Mouse (Mus musculus): ENCODE results near the gene Gm11444. TPM values are rescaled to one million over a fixed set of nuclear protein-coding genes. Genes with fewer than 3 reads are reported as not detected.

The Gm11444 gene
- total and polyA plus RNA-seq, 2 experiments from 2014 or later, result not detected

DNA sequence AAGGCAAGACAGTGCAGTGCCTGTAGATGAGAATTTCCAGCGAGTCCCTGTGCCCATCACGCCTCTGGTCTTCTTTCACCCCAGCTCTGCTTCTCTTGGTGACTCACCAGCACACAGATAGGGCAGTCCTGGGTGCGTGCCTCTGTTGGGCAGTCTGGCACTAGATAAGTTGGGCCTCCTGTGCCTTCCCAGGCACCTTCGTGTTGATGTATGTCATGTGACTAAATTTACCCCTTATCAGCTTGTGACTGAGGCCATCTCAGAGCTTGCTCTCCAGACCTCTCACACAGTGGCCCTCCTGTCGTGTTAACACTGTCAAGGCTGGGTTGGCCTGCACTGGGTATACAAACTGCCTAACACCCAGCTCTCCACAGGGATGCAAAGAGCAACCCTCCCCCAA is 46.1 kb downstream of the Gm11444 start:
- H3K27me3 ChIP-seq (ENCODE audit: insufficient read depth, low read length), result no peaks in the 10 kb centered on the region
- no peak overlapping the region for H3K27ac ChIP-seq
- H3K4me2 ChIP-seq (ENCODE audit: low read depth, low read length), result no peak overlapping the region
- 86% methylated on average over 5 of the region's 5 CpGs for WGBS
- no peak overlapping the region for H3K4me3 ChIP-seq (ENCODE audit: low read length)
- H3K9me3 ChIP-seq (ENCODE audit: low read length), result no peaks in the 10 kb centered on the region
- H3K4me1 ChIP-seq (ENCODE audit: insufficient read depth, low read length), result no peaks in the 10 kb centered on the region
- no peaks in the 10 kb centered on the region for H3K36me3 ChIP-seq (ENCODE audit: insufficient read depth, low read length)
- no peak overlapping the region for H3K9ac ChIP-seq (replicated peaks; ENCODE audit: low read length)
- no peak for TF ChIP-seq CTCF (IDR thresholded peaks at IDR 0.05; ENCODE audit: low read depth)
- no peak for DNase-seq (ENCODE audit: low spot score)
- no peak for ATAC-seq

DNA sequence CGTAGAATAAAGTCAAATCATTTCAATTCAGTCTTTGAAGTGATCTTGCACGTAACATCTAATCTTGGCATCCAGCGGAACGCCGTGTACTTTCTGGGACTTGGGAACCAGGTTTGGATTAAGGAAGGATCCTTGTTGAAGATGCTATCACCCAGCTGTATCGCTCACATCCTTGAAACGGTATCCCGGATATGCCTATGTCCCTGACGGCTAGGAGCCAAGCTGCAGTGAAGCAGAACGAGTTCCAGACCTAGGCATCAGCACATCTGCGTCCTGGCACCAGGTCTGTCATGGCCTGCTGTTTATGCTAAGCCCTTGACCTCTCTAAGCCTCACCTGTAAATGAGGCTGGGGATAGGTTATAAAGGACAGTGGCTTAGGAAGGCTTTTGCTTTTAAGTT is 49.8 kb downstream of the Gm11444 start:
- Histone ChIP-seq H3K4me2 (ENCODE audit: low read depth, low read length) (no peak overlapping the region), H3K4me3 (ENCODE audit: low read length) (no peak overlapping the region), H3K9ac (replicated peaks; ENCODE audit: low read length) (no peak overlapping the region), H3K27ac (no peak overlapping the region), H3K9me3 (ENCODE audit: low read length) (no peaks in the 10 kb centered on the region), H3K27me3 (ENCODE audit: insufficient read depth, low read length) (no peaks in the 10 kb centered on the region), H3K4me1 (ENCODE audit: insufficient read depth, low read length) (no peaks in the 10 kb centered on the region), H3K36me3 (ENCODE audit: insufficient read depth, low read length) (no peaks in the 10 kb centered on the region)
- no peak for TF ChIP-seq CTCF (IDR thresholded peaks at IDR 0.05; ENCODE audit: low read depth)
- ATAC-seq (no peak), DNase-seq (ENCODE audit: low spot score) (no peak)
- 78% methylated on average over 11 of the region's 11 CpGs for WGBS

- H3K27ac ChIP-seq, result no peak overlapping the region
- H3K36me3 ChIP-seq (ENCODE audit: insufficient read depth, low read length), result no peaks in the 10 kb centered on the region
- H3K9ac ChIP-seq (replicated peaks; ENCODE audit: low read length), result no peak overlapping the region
- no peaks in the 10 kb centered on the region for H3K4me1 ChIP-seq (ENCODE audit: insufficient read depth, low read length)
- no peaks in the 10 kb centered on the region for H3K27me3 ChIP-seq (ENCODE audit: insufficient read depth, low read length)
- no peaks in the 10 kb centered on the region for H3K9me3 ChIP-seq (ENCODE audit: low read length)
- no peak overlapping the region for H3K4me2 ChIP-seq (ENCODE audit: low read depth, low read length)
- TF ChIP-seq CTCF (IDR thresholded peaks at IDR 0.05; ENCODE audit: low read depth), result no peak
- no peak for ATAC-seq
- WGBS, result 78% methylated on average over 19 of the region's 19 CpGs
- no peak for DNase-seq (ENCODE audit: low spot score)
- H3K4me3 ChIP-seq (ENCODE audit: low read length), result no peak overlapping the region
These were observed 50.3 kb downstream of the Gm11444 start for GRCm38 (mm10) chr11:85799856-85800255.

DNA sequence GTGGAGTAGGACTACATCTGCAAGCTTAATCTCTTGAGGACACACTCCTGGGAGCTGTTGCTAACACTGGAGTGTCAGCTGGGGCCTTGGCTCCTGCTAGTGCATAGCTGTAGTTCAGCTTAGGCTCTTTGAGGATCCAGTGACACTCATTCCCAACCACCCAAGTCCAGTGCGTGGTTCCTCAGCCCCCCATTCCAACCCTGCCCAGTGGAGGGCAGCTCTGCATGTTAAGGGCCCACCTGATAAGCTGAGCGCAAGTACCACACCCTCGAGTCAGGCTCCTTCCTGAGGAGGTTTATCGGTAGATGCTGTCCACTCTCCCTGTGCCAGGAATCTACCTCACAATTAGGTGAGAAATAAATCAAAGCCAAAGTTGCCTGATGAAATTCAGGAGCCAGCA is 50.7 kb downstream of the Gm11444 start:
- no peak for ATAC-seq

More for the DNA sequence above, 50.7 kb downstream of the Gm11444 start:
- TF ChIP-seq CTCF (IDR thresholded peaks at IDR 0.05; ENCODE audit: low read depth), result no peak
- Histone ChIP-seq H3K36me3 (ENCODE audit: insufficient read depth, low read length) (no peaks in the 10 kb centered on the region), H3K27ac (no peak overlapping the region), H3K9ac (replicated peaks; ENCODE audit: low read length) (no peak overlapping the region), H3K27me3 (ENCODE audit: insufficient read depth, low read length) (no peaks in the 10 kb centered on the region), H3K4me3 (ENCODE audit: low read length) (no peak overlapping the region), H3K4me2 (ENCODE audit: low read depth, low read length) (no peak overlapping the region), H3K9me3 (ENCODE audit: low read length) (no peaks in the 10 kb centered on the region), H3K4me1 (ENCODE audit: insufficient read depth, low read length) (no peaks in the 10 kb centered on the region)
- 93% methylated on average over 4 of the region's 4 CpGs for WGBS
- DNase-seq (ENCODE audit: low spot score), result no peak

Other genes with a start within 250 kb of the Gm11444 start
- 3.6 and 7.9 TPM in 2 replicates for gene Tbx2, start 17.8 kb downstream of the Gm11444 start, total RNA-seq (2014; rRNA removed)
- gene Tbx2, start 17.8 kb downstream of the Gm11444 start, polyA plus RNA-seq (2015; fragmentation: Nextera tagmentation; extraction: Ambion mirVana), result 0.70 and 0.86 TPM in 2 replicates
- 0.18 and 0.47 TPM in 2 replicates for gene Tbx4, start 36.1 kb upstream of the Gm11444 start, total RNA-seq (2014; rRNA removed)
- 0.20 and 0.23 TPM in 2 replicates for gene Tbx4, start 36.1 kb upstream of the Gm11444 start, polyA plus RNA-seq (2015; fragmentation: Nextera tagmentation; extraction: Ambion mirVana)